Mouse (Mus musculus): ENCODE results near the gene Pde4c.

Gene Pde4c

DNA sequence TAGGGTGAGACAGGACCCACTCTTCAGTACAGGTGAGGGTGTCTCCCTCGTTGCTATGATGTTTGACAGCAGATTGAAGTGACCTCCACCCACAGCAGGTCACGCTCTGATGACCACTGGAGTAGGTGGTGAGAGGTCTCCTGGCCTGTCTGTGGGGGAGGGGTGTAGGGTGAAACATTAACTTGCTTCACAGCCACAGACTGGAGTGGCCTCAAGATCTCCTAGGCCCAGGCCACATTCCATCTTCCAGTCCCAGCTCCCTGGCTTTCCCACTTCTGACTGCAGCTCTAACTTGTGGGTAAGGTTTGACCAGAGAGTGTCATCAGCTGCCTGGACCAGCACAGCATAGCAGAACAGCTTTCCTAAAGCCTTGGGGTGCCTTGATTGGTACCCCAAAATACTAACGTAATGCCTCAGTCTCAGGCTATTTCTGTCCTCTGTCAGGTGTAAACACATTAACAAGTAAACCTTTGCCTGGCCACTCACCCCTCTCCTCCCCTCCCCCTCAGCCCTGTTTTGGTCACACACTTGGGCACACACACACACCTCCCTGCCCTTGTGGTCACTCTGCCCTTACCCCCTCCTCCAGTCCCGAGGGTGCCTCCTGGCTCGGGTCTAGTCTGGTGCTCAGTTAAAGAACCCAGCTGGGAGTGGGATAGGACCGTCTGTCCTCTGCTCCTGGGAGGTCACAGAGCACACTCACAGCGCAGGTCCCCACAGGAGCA, at the start of gene Pde4c:
Gene Pde4c, plus strand, starts transcription at position 235 of the 725 bp plus-strand sequence.
- no peak for DNase-seq (ENCODE audit: low spot score in 2 of 2)

DNA sequence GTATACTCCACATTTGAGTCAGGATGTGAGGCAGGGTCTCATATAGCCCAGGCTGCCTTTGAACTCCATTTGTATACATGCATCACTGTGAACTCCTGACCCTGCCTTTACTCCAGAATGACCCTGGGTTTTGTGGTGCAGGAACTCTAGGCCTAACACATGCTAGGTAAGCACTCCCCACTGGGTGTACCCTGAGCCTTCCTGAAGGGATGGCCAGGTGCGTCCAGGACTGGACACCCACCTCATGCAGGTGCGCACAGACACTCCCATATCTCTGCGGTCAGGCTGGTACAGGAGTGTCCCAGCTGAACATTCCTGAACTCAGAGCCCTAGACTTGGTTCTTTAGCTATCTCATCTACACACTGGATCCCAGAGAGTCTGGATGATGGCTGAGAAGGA, 49.4 kb upstream of the Pde4c start:
- DNase-seq (ENCODE audit: low spot score in 2 of 2) = no peak

DNA sequence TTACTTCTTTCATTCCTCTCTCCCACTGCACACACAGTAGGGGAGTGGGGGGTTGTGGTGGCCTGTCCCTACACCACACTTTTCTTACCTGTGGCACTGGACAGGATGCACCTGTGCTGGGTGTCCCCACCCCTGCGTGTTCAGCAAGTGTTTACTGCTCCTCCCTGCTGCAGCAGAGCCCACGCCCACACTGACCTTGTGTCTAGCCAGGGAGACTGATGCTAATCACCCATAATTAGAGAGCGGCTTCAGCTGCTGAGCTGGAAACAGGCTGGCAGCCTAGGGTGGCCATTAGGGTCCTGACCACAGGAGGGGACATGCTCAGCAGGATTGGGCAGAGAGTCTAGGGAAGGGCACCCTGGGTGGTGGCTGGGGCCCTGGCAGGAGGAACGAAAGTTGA, 48.8 kb upstream of the Pde4c start:
- DNase-seq (ENCODE audit: low spot score in 2 of 2) = no peak

DNA sequence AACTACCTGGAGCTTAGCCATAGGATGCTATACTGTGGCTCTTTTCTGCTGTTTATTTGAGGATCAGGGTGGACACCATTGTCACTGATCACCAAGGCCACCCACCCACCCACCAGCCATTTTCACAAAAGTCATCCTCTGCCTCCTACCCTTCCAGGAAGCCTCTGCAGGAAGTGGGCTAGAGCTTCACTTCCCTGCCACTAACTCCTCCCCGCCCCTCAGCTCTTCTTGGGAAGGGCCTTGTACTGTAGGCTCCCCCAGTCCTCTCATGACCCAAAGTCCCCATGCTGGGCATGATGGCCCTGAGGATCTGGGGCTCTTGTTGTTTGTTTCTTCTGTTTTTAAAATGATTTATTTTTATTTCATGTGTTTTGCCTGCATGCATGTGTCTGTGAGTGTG, 48.2 kb upstream of the Pde4c start:
- no peak for DNase-seq (ENCODE audit: low spot score in 2 of 2)

DNA sequence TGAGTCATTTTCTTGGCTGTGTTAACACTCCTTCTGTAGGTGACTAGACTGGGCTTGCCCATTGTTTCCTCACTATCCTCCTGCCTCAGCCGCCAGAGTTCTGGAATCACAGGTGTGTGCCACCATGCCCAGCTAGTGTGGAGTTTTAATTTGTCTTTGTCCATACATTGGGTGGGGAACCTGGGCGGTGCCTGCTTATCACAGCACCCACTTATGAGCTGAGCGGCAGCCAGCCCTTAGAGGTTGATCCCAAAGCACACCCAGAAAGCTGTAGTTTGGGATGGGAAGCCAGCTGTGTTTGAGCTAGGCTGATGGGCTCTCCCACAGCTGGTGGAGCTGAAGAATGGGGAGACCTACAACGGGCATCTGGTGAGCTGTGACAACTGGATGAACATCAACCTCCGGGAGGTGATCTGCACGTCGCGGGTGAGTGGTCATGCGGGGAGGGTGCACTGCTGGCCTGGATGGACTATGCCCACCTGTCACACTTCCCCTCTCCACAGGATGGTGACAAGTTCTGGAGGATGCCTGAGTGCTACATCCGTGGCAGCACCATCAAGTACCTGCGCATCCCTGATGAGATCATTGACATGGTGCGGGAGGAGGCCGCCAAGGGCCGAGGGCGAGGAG, 46.0 kb upstream of the Pde4c start:
- DNase-seq (ENCODE audit: low spot score in 2 of 2) = no peak

DNA sequence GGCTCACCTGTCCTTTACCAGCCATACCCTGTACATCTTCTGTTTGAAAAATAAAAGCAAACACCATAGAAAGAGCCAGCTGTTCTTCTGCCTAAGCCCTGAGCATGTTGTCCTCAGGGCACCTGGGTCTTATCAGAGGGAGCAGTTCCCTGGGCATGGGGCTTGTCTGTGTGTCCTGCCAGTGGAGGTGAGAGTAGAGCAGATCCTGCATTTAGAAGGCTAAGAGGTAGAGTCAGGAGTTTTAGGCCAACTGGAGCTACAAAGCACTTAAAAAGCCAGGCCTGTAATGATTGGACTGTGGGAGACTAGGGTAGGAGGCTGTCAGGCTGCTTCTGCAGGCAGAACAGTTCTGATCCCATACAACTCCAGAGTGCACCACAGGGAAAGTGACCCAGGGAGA, 44.8 kb upstream of the Pde4c start:
- DNase-seq (ENCODE audit: low spot score in 2 of 2) = no peak

DNA sequence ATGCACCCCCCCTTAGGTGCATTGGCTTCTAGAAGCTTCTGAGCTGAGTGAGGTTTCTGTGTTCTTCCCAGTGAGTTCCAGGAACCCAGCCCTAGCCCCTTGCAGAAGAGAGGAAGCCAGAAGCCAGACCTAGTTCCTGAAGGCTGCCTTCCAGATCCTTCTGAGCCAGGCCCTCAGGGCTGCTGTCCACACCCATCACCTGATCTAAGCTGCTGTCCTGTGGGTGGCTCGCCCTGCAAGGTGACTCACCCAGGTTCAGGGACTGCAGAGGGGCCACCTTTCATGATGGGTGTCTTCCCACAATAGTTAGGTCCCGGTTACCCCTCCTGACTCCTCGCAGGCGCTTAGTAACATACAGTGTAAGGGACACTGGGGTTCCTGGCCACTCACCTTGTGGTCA, 44.1 kb upstream of the Pde4c start:
- DNase-seq (ENCODE audit: low spot score in 2 of 2) = no peak

DNA sequence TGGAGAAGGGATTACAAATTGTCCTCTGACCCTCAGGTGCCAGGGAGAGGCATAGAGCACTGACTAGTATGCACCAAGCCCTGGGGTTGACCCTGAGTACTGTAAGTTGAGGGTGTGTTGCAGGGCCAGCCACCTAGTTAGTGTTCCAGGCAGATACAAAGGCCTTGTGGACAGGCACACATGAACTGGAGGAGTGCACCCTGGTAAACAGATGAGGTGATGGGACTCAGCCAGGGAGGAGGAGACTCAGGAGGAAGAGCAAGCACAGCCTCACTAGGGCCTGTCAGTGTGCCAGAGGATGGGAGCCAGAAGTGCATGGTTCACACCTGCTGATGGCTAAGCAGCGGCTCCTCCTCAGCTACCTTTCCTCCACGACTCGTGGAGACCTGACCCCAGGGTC, 43.5 kb upstream of the Pde4c start:
- DNase-seq (ENCODE audit: low spot score in 2 of 2) = no peak

DNA sequence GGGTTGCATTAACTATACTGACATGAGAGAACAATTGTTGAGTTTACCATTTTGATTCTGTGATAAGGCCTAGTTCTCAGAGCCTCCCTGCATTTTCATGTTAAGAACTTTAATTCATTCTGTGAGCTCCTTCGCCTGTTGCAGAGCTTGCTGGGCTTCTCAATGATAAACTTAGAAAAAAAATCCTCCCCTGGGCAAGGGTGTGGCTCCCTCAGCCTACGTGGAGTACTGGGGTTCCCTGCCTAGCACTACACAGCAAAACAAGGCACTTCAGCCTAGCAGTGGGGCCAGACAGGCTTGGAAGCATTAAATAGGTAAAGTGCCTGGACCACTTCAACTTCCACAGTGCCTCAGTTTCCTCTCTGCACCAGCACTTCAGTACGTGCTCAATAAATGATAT, 42.1 kb upstream of the Pde4c start:
- DNase-seq (ENCODE audit: low spot score in 2 of 2) = no peak

DNA sequence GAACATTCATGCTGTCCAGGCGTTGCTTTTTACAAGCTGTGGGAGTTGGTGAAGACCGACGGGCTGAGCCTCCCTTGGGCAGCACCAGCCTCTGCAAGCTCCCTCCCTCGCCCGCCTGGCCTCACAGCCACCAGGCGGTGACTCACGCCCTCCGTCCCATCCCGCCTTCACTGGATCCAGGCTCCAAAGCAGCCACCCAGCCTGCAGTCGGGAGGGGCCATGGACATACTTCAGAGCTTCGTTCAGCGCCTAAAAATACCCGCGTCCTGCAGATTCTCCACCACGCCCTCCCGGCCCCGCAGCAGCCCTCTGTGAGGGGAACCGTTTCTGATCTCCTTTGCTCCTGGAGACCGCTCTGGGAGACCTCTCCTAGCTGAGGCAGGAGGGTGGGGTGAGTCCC, 41.3 kb upstream of the Pde4c start:
- DNase-seq (ENCODE audit: low spot score in 2 of 2) = no peak

DNA sequence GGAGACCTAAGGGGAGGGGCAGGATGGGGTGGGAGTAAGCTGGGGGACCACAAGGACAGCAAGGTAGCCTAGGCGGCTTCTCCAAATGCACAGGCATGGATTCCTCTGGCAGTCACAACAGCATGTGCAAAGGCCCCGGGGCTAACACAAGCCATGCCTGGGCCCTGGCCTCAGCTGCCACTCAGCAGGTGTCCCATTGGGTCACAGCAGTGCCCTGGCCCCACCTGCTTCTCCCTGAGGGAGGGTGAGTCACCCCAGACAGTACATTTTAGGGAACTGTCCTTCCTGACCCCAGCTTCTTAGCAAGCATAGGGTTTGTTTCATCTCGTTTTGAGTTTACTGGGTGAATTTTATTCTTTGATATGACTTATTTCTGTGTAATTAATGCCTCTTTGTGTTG, 40.8 kb upstream of the Pde4c start:
- no peak for DNase-seq (ENCODE audit: low spot score in 2 of 2)

DNA sequence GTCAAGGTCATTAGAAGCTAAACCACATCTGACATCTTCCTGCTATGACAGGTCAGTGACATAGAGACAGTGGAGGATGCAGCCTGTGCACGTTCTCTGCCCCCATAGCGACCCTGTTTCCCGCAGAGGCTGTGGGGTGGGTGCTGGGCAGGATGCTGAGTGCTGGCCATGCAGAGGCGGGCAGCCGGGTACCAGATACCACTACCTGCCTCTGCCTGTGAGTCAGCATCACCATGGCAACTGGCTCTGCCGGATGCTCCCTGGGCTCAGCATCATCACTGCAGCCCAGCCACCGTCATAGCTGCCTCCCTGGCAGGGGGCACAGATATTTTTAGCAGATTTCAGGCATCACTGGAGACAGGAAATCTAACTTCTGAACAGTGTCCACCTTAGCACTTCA, 39.2 kb upstream of the Pde4c start:
- DNase-seq (ENCODE audit: low spot score in 2 of 2) = no peak

DNA sequence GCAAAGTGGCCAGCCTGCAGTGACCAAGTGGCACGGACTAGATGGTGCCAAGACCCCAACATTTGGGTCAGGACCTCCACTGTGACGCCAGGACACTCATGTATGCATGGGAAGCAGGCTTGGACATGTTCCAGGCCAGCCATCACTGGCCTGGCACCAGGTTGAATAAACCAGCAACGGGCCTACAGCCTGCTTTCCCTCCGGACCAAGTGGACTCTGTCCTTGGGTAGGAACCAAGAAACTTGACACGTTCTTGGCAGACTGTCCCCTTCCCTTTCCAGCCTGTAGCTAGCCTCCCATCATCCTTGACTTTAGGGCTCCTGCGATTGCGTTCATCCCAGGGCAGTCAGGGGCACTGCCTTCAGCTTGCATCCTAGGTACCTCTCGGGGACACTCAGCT, 35.9 kb upstream of the Pde4c start:
- no peak for DNase-seq (ENCODE audit: low spot score in 2 of 2)

DNA sequence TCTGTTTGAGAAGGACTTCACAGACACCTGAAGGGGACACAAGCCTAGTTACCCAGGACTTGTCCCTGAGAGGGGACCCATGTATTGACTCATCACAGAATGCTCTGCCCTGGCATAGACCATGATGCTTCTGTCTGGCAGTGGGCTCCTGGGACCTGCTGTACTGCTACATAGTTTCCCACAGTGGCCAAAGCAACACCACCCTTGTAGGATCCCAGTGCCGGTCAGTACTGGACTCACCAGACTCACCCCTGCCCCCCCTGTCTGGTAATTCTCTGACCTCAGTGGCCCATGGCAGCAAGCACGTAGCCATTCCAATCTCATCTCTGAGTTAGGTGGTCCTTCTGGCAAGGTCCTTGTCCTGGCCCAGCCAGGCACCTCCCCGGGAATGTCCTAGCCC, 35.4 kb upstream of the Pde4c start:
- DNase-seq (ENCODE audit: low spot score in 2 of 2) = no peak

DNA sequence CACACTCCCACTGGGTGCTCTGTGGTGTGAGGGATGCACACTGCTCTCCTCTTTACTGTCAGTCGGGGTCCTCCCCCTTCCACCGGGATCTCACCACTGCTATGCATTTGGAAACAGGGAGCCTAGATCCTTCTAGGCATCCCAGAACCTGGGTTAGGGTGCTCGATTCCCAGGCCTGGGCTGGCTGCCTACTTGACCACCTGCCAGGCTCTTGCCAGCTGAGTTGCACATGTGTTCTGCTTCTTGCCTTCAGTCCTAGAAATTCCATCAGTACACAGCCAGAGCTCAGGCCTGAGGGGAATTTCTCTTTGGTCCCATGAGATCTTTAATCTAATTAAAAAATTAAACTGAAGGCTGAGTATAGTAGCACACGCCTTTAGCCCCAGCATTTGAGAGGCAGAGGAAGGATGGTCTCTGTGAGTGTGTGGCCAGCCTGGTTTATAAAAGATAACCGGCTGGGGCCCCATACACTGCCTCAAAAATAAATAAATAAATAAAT, 33.6 kb upstream of the Pde4c start:
- DNase-seq (ENCODE audit: low spot score in 2 of 2) = no peak

DNA sequence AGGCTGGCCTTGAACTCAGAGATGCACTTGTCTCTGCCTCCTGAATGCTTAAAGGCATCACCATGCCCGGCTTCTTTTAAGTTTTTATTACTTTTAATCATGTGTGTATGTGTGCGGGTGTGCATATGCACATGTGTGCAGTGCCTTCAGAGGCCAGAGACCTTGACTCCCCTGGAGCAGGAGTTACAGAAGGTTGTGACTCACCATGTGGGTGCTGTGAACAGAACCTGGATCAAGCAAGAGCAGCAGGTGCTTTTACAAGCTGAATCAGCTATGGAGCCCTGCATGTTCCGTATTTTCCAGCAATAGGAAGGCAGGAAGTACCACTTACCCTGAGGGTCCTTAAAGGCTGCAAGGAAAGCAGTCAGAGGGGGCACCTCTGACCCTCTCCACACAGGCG, 32.3 kb upstream of the Pde4c start:
- no peak for DNase-seq (ENCODE audit: low spot score in 2 of 2)

DNA sequence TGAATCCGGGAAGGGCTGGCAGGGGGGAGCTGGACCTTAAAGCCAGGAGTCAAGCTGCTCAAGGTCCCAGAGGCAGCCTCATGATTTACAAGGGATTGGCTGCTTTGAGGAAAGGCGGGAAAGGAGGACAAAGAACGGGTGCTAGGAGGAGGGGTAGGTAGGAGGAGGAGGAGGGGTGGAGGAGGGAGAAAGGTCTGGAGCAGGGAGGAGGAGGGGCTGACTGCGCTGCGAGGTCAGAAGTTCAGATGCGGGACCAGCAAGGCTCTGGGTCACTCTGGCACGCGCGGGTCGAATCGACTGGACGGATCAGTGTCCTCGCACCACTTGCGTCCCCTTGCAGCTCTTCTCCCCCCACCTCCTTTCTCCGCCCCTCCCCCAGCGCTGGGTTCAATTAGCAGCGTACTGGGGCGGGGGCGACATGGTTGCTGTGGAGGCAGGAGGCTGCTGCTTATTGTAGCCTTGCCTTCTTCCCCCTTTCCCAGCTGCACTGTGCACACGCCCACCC, 31.7 kb upstream of the Pde4c start:
- no peak for DNase-seq (ENCODE audit: low spot score in 2 of 2)

DNA sequence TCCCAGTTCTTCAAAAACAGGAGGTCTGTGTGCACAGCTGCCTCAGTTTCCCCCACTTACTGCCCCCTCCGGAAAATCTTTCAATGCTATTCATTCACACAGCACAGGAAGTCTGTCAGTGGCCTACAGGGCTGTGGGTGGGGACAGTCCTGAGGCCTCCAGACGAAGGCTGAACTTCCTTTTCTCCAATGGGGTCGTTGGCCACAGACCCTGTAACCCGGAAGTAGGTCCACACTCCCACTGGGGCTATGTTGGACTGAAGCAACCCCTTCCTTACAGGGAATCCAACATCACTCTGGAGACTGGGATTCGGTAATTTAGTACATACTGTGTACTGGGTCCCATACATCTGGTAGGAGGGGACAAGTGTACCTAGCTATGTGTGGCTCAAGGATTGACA, 29.9 kb upstream of the Pde4c start:
- no peak for DNase-seq (ENCODE audit: low spot score in 2 of 2)

DNA sequence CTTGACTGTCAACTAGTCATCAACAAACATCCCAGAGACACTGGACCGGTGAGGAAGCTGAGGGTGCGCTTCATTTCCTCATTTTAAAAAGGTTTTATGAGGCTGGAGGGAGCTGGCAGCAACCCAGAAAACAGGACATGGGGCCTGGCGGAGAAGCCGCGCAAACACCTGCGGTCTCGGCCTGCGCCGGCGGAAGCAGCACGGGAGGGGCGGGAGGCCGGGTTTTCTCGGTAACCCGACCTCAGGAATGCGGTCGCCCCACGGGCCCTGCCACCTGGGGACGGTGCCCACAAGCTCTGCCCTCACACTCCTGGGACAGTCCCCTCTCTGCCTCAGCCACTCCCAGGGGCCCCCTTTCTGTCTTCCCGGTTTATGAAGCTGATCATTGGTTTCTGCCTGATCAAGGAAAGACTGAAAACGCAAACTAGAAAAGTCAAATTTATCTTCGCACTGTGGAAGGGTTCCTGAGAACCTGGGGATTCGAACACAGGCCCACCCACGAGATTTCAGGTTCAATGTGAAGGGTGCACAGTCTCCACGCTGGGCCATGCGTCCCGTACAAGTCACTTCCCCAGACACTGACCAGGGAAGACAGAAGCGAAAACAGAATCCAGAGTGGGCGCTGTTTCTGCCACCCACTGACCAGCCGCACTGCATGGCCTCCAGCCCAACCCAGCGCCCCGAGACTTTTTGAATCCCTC, 28.1 kb upstream of the Pde4c start:
- DNase-seq (ENCODE audit: low spot score in 2 of 2) = peak; percentile 64 to 70

DNA sequence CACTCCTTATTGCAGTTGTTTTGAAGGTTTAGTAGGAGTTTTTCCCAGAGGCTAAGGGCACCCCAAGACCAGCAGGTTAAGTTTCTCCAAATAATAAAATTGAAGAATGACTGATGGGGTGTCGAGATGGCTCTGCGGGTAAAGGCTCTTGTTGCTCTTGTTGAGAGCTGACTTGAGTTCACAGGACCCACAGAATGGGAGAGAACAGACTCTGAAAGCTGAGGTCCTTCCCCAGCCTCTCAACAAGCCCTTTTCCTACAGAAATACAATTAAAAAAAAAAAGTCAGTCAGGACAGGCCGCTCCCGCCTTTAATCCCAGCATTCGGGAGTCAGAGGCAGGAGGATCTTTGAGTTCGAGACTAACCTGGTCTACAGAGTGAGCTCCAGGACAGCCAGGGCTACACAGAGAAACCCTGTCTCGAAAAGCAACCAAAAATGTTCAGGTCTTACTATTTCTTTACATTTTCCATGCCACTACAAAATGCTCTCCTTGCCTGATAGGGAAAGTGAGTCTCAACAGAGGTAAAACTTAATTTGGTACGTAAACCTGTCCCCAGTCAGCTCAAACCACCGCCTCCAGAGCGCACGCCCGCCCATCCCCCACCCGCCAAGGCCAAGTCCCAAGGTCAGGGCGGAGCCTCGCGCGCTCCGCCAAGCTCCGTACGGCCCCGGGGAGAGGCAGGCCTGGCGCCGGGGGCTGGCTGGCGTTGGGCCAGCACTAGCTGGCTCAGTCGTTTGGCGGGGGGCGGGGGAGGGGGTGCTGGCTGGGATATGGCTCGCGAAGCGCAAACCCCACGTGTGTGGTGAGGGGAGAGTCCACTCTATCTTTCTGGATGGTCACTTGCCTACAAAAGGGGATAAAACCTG, 27.3 kb upstream of the Pde4c start:
- peak; percentile 62 to 69 for DNase-seq (ENCODE audit: low spot score in 2 of 2)

DNA sequence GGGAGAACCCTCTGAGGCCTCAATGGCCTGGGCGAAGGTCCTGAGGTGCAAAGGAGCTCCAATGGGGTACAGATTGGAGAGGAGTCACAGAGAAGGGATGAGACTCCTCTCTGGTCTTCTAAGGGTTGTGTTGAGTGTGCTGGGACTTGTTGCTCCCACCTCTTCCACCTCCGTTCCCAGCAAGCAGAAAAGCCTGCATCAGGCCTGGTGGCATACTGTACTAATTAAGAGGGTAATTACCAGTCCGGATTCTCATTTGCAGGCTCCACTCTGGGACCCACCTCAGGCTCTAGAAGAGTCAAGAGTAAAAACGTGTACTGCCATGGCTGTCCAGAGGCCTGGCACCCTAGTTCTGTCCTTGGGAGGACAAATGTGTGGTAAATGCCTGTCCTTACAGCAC, 26.6 kb upstream of the Pde4c start:
- no peak for DNase-seq (ENCODE audit: low spot score in 2 of 2)

Measured in spleen, postnatal 14 days (tissue).